Mouse (Mus musculus): ENCODE results near the gene Heatr1. TPM values are rescaled to one million over a fixed set of nuclear protein-coding genes. Genes with fewer than 3 reads are reported as not detected.

Gene Heatr1
- polyA plus RNA-seq, 1 experiment from 2014 or later = 28.0 TPM

DNA sequence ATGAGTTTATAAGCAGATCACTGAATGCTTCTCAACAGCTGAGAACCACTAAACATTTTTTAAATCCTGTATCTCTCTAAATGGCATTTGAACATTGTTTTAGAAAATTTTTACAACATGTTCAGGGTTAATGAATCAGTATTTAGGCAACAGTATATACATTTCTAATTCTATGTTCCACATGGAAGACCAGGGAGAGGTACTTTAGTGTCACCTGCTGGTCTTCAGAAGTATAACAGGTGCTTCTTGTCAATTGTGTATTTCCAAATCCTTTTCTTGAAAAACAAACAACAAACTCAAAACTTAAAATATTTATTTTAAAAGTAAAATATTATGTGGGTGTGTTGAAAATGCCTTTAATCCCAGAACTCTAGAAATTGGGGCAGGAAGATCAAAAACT lies 8.5 kb upstream of the Heatr1 start:
- Histone ChIP-seq H3K4me3 (replicated peaks) (no peak overlapping the region), H3K9me3 (no peaks in the 10 kb centered on the region), H3K36me3 (no peaks in the 10 kb centered on the region), H3K9ac (replicated peaks) (no peak overlapping the region), H3K27ac (no peak overlapping the region), H3K4me2 (no peak overlapping the region), H3K27me3 (no peaks in the 10 kb centered on the region), H3K4me1 (replicated peaks) (no peaks in the 10 kb centered on the region)
- ATAC-seq (ENCODE audit: insufficient number of reproducible peaks, insufficient read depth, low FRiP score, low TSS enrichment, low read depth) = no peak

DNA sequence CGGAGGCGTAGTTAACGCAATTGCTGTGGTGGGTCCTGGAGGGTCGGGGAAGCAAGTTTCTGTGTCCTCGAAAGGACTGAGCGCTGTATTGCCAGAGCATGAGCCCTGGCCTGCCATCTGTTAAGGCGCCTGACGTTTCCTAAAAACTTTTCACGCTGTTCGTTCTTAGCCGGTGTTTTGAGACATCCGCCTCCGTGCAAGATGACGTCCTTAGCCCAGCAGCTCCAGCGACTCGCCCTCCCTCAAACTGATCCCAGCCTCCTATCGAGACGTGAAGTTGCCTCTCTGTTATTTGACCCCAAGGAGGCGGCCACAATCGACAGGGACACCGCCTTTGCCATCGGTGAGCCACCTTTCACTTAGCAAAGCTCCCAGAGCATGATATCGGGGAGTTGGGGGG lies 744 bp downstream of the Heatr1 start:
- H3K9me3 ChIP-seq = no peaks in the 10 kb centered on the region
- peaks cover 25% of the 10 kb centered on the region; the same call in 1 of the 2 replicates for H3K36me3 ChIP-seq
- peak overlapping the region; percentile 84 for H3K4me3 ChIP-seq (replicated peaks)
- peaks cover 6% of the 10 kb centered on the region for H3K4me1 ChIP-seq (replicated peaks)
- no peak overlapping the region for H3K27ac ChIP-seq
- H3K4me2 ChIP-seq = peak overlapping the region; percentile 90
- H3K27me3 ChIP-seq = peaks cover 9% of the 10 kb centered on the region; the same call in 1 of the 2 replicates
- under 1% methylated on average over 23 of the region's 23 CpGs for WGBS
- ATAC-seq (ENCODE audit: insufficient number of reproducible peaks, insufficient read depth, low FRiP score, low TSS enrichment, low read depth) = no peak; the same call in 1 of the 2 replicates
- H3K9ac ChIP-seq (replicated peaks) = peak overlapping the region; percentile 66

DNA sequence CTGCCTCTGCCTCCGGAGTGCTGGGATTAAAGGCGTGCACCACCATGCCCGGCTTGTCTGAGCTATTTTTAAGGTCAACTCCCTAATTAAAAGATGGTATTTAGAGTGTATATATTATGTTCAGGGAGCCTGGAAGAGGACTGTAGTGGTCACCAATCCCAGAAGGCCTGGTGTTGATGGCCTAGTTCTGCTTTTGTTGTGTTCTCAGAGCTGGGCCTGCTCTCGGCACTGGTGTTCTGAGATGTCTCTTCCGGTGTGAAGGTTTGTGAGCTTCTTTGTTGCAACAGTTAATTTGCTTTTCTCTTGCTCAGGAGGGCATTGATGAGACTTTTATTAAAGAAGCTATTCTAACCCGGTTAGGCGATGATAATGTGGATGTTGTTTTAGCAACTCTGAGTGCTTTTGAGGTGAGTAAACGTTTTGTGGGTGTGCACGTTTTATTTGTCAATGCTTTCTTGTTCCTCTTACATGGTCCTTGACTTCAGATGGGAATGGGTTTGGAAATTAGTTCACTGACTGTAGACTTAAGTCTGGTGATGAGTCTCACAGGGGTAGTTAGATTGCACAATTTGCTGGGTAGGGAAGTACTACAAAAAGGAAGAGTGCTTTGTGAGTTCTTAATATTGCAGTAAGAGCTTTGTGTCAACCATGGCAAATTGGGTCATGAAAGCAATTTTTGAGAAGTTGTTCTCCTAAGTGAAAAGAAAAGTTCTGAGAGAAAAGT lies 13.7 kb downstream of the Heatr1 start:
- Histone ChIP-seq H3K4me3 (replicated peaks) (no peak overlapping the region), H3K9me3 (no peaks in the 10 kb centered on the region), H3K4me1 (replicated peaks) (no peaks in the 10 kb centered on the region), H3K27me3 (no peaks in the 10 kb centered on the region), H3K27ac (no peak overlapping the region), H3K36me3 (peaks cover 78% of the 10 kb centered on the region), H3K4me2 (no peak overlapping the region), H3K9ac (replicated peaks) (no peak overlapping the region)
- 90% methylated on average over 9 of the region's 9 CpGs for WGBS
- ATAC-seq (ENCODE audit: insufficient number of reproducible peaks, insufficient read depth, low FRiP score, low TSS enrichment, low read depth) = no peak

DNA sequence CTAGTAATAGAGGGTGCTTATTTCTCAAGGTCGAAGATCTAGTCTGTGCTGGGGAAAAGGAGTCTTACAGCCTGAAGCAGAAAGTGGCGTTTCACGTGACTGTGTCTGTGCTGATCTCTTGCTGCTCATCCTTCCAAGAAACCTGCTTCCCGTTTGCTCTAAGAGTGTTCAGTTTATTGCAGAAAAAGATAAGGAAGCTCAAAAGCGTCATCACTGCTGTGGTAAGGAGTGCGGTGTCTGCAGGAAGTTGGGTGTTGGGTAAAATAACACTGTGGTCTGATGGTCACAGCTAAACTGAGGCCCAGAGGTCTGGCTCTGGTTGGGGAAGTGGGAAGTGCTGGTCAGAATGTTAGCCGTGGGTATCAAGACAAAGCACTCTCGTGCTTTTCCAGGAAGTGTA lies 17.2 kb downstream of the Heatr1 start:
- H3K4me1 ChIP-seq (replicated peaks) = no peaks in the 10 kb centered on the region

DNA sequence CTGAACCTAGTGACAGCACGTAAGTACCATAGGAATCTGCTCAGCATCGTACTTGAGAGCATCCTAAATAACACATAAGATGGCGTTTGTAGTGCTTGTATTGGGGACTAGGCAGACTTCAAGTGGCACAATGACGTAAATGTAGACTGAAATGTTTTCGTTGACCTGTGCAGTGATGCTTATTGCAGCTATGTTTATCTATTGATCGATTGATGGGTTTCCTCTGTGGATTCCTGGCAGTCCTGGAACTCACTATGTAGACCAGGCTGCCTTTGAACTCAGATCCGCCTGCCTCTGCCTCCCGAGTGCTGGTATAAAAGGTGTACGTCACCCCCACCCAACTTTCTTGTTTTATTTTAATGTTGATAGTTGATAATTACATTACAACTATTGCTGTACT lies 25.8 kb downstream of the Heatr1 start:
- Histone ChIP-seq H3K36me3 (peaks cover 90% of the 10 kb centered on the region), H3K4me1 (replicated peaks) (no peaks in the 10 kb centered on the region), H3K4me2 (no peak overlapping the region), H3K4me3 (replicated peaks) (no peak overlapping the region), H3K27ac (no peak overlapping the region), H3K9me3 (no peaks in the 10 kb centered on the region), H3K9ac (replicated peaks) (no peak overlapping the region), H3K27me3 (no peaks in the 10 kb centered on the region)
- WGBS = 93% methylated on average over 9 of the region's 9 CpGs
- ATAC-seq (ENCODE audit: insufficient number of reproducible peaks, insufficient read depth, low FRiP score, low TSS enrichment, low read depth) = no peak

More for the DNA sequence above, 17.2 kb downstream of the Heatr1 start:
- Histone ChIP-seq H3K9me3 (no peaks in the 10 kb centered on the region), H3K9ac (replicated peaks) (no peak overlapping the region), H3K36me3 (peaks cover 85% of the 10 kb centered on the region), H3K27ac (no peak overlapping the region), H3K4me3 (replicated peaks) (no peak overlapping the region), H3K27me3 (no peaks in the 10 kb centered on the region), H3K4me2 (no peak overlapping the region)
- no peak for ATAC-seq (ENCODE audit: insufficient number of reproducible peaks, insufficient read depth, low FRiP score, low TSS enrichment, low read depth)
- WGBS = 89% methylated on average over 8 of the region's 8 CpGs

DNA sequence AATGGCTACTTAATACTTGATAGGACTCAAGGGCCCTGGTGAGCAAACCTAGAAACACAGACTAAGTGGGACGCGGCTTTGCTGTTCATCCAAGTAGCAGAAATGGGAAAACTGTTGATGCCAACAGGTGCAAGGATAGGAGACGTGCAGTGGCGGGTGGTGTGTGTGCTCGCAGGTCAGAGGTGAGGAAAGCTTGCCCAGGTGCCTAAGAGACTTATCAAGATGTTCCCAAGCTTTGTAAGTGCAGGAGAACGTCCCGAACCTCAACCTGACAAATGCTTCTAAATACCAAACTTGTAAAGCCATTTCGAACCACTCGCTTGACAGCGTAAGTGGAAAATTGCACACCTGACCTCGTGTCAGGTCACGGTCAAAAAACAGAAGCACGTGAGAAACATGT lies 33.7 kb downstream of the Heatr1 start:
- ATAC-seq (ENCODE audit: insufficient number of reproducible peaks, insufficient read depth, low FRiP score, low TSS enrichment, low read depth) = no peak
- peaks cover 96% of the 10 kb centered on the region for H3K36me3 ChIP-seq
- no peak overlapping the region for H3K4me2 ChIP-seq
- WGBS = 95% methylated on average over 13 of the region's 13 CpGs
- H3K9ac ChIP-seq (replicated peaks) = no peak overlapping the region
- no peak overlapping the region for H3K4me3 ChIP-seq (replicated peaks)
- no peak overlapping the region for H3K27ac ChIP-seq
- no peaks in the 10 kb centered on the region for H3K4me1 ChIP-seq (replicated peaks)
- H3K9me3 ChIP-seq = no peaks in the 10 kb centered on the region
- no peaks in the 10 kb centered on the region for H3K27me3 ChIP-seq

DNA sequence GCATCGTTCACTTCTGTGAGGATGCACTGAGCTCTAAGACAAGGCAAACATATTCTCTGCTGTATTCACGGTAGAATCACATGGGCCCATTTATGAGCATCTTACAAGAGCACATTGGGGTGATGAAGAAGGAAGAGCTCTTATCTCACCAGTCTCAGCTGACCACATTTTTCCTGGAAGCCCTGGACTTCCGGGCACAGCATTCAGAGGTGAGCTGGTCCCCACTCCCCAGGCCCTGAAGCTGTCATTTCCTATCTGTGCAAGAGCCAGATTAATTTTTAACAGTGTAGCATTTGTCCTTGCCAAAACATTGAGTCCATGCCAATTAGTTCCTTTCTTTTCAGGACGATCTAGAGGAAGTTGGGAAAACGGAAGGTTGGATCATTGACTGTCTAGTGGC lies 39.0 kb downstream of the Heatr1 start:
- Histone ChIP-seq H3K27ac (no peak overlapping the region), H3K4me1 (replicated peaks) (no peaks in the 10 kb centered on the region), H3K4me3 (replicated peaks) (no peak overlapping the region), H3K27me3 (no peaks in the 10 kb centered on the region), H3K9me3 (no peaks in the 10 kb centered on the region), H3K9ac (replicated peaks) (no peak overlapping the region), H3K36me3 (peaks cover 93% of the 10 kb centered on the region), H3K4me2 (no peak overlapping the region)
- no peak for ATAC-seq (ENCODE audit: insufficient number of reproducible peaks, insufficient read depth, low FRiP score, low TSS enrichment, low read depth)
- 91% methylated on average over 5 of the region's 5 CpGs for WGBS

DNA sequence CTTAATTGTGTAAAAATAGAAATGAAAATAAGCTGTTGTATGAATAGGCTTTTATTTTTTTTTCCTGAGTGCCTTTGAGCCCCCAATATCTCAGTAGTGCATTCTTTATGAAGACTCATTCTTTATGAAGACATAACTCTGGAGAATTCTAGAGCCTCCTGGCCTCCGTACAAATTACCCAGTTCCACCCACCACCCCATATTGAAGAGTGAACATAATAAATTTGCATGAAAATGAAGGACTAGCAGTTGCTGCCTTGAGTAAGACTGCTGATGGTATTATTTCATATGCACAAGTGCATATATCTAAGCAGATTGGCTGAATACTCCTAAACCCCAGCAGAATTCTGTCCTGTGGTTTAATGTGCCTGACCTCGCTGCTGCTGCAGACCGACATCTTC lies 44.8 kb downstream of the Heatr1 start:
- ATAC-seq (ENCODE audit: insufficient number of reproducible peaks, insufficient read depth, low FRiP score, low TSS enrichment, low read depth) = no peak
- peaks cover 68% of the 10 kb centered on the region for H3K36me3 ChIP-seq

DNA sequence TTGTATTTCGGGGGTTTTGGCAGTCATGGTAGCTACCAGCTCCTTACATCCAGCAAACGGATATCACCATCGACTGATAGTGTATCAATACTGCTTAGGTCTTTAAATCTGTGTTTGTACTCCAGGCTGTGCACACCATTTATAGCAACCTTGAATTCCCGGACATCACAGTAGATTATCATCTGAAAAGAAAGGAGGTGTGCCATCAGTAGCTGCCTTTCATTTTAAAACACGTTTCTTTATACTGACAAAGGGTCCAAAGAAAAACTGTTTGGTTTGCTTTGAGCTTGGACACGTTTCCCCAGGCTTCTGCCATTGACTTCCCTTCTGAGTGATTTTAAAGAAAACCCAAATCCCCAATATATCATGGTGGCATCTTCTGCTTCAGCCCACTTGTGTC lies 46.0 kb downstream of the Heatr1 start:
- no peak for ATAC-seq (ENCODE audit: insufficient number of reproducible peaks, insufficient read depth, low FRiP score, low TSS enrichment, low read depth)
- H3K9ac ChIP-seq (replicated peaks) = no peak overlapping the region
- peaks cover 56% of the 10 kb centered on the region for H3K36me3 ChIP-seq
- H3K27me3 ChIP-seq = no peaks in the 10 kb centered on the region
- H3K27ac ChIP-seq = no peak overlapping the region
- H3K4me2 ChIP-seq = no peak overlapping the region
- no peaks in the 10 kb centered on the region for H3K9me3 ChIP-seq
- WGBS = 91% methylated on average over 6 of the region's 6 CpGs
- no peak overlapping the region for H3K4me3 ChIP-seq (replicated peaks)
- H3K4me1 ChIP-seq (replicated peaks) = no peaks in the 10 kb centered on the region

More for the DNA sequence above, 44.8 kb downstream of the Heatr1 start:
- Histone ChIP-seq H3K9ac (replicated peaks) (no peak overlapping the region), H3K27ac (no peak overlapping the region), H3K27me3 (no peaks in the 10 kb centered on the region), H3K9me3 (no peaks in the 10 kb centered on the region), H3K4me3 (replicated peaks) (no peak overlapping the region), H3K4me2 (no peak overlapping the region), H3K4me1 (replicated peaks) (no peaks in the 10 kb centered on the region)
- 92% methylated on average over 3 of the region's 3 CpGs for WGBS

DNA sequence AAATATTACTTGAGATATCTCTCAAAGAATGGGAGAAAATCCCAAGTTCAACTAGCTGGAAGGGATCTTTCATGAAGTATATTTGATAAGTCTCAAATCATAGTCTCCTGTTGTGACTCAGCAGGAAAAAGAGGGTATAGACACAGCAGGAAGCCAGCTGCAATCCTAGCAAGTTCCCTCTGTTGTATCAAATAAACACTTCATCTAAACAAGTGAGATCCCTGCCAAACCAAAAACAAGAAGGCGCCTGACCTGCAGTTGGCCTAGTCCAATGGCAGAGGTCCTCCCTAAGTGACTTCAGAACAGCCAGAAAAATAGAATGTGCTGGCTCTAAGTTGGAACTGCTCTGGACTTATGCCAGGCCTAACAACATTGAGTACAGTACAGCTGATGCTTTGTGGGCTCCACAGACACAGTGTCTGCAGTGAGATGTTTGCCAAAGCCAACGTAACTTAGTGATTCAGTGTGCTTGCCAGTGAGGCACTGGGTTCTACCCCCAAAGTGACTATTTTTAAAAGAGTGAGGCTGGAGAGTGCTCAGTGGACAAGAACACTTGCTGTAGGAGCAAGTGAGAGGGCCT lies 47.3 kb downstream of the Heatr1 start:
- Histone ChIP-seq H3K27ac (no peak overlapping the region), H3K4me2 (no peak overlapping the region), H3K4me3 (replicated peaks) (no peak overlapping the region), H3K27me3 (no peaks in the 10 kb centered on the region), H3K9ac (replicated peaks) (no peak overlapping the region), H3K9me3 (no peaks in the 10 kb centered on the region), H3K36me3 (peaks cover 46% of the 10 kb centered on the region), H3K4me1 (replicated peaks) (no peaks in the 10 kb centered on the region)
- 86% methylated on average over 2 of the region's 2 CpGs for WGBS
- ATAC-seq (ENCODE audit: insufficient number of reproducible peaks, insufficient read depth, low FRiP score, low TSS enrichment, low read depth) = no peak

DNA sequence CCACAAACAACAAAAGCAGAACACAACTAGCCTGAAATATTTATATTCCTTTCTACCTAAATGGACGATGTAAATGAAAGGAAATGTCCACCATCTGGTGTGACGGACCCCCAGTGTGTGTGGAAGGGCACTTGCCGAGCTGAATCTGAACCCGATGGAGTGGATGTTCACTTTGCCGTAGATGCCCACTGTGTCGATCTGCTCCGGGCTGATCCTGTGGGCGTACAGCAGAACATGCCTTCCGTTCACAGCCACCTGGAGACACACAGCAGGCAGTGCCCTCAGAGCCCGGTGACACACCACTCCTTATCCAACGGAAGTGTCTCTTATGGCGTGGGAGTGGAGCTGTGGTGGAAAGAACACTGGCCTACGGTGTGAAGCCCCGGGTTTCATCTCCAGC lies 58.3 kb downstream of the Heatr1 start:
- no peak overlapping the region for H3K4me2 ChIP-seq
- ATAC-seq (ENCODE audit: insufficient number of reproducible peaks, insufficient read depth, low FRiP score, low TSS enrichment, low read depth) = no peak
- no peaks in the 10 kb centered on the region for H3K4me1 ChIP-seq (replicated peaks)
- no peaks in the 10 kb centered on the region for H3K9me3 ChIP-seq
- no peak overlapping the region for H3K27ac ChIP-seq
- H3K36me3 ChIP-seq = 0 out of 2 replicates have a peak, but pooled peaks cover 3% of the 10 kb centered on the region
- no peaks in the 10 kb centered on the region for H3K27me3 ChIP-seq
- WGBS = 88% methylated on average over 14 of the region's 14 CpGs
- no peak overlapping the region for H3K9ac ChIP-seq (replicated peaks)
- no peak overlapping the region for H3K4me3 ChIP-seq (replicated peaks)
